ENCODE assay signal across 8 mouse cellular contexts in genomic region chr13:21790601-21791283, GRCm38 (mm10). TPM values are rescaled to one million over a fixed set of nuclear protein-coding genes. Genes with fewer than 3 reads are reported as not detected.
DNase-seq lines count a peak whose midpoint lies in the region; ATAC-seq lines count a peak whose summit lies in the region.

No protein-coding gene starts in this region.

- peak overlapping the region; percentile 42 for H3K4me3 ChIP-seq in heart, embryonic 13.5 days
- H3K4me3 ChIP-seq in hindbrain, embryonic 12.5 days: no peak overlapping the region
- H3K4me3 ChIP-seq in midbrain, embryonic 13.5 days (replicated peaks): no peak overlapping the region

- peaks cover 25% of the 10 kb centered on the region for H3K4me1 ChIP-seq in heart, embryonic 13.5 days
- peaks cover 15% of the 10 kb centered on the region for H3K4me1 ChIP-seq in hindbrain, embryonic 12.5 days
- peaks cover 23% of the 10 kb centered on the region for H3K4me1 ChIP-seq in midbrain, embryonic 13.5 days (replicated peaks)

- WGBS in heart, embryonic 13.5 days: 6% methylated on average over 18 of the region's 18 CpGs
- WGBS in hindbrain, embryonic 12.5 days: 6% methylated on average over 18 of the region's 18 CpGs
- WGBS in midbrain, embryonic 13.5 days: 7% methylated on average over 18 of the region's 18 CpGs

- peak overlapping the region; percentile 42; the same call in 1 of the 2 replicates for H3K27ac ChIP-seq in heart, embryonic 13.5 days (replicated peaks)
- no peak overlapping the region for H3K27ac ChIP-seq in hindbrain, embryonic 12.5 days
- no peak overlapping the region for H3K27ac ChIP-seq in midbrain, embryonic 13.5 days

- peak overlapping the region; percentile 72 for H3K4me2 ChIP-seq in heart, embryonic 13.5 days
- H3K4me2 ChIP-seq in hindbrain, embryonic 12.5 days (replicated peaks): peak overlapping the region; percentile 35
- peak overlapping the region; percentile 33 for H3K4me2 ChIP-seq in midbrain, embryonic 13.5 days (replicated peaks)

- no peaks in the 10 kb centered on the region for H3K27me3 ChIP-seq in heart, embryonic 13.5 days (replicated peaks)
- H3K27me3 ChIP-seq in hindbrain, embryonic 12.5 days: 0 out of 2 replicates have a peak, but pooled peaks cover 4% of the 10 kb centered on the region
- no peaks in the 10 kb centered on the region for H3K27me3 ChIP-seq in midbrain, embryonic 13.5 days

- no peak for ATAC-seq in heart, embryonic 13.5 days (ENCODE audit: extremely low read depth, insufficient number of reproducible peaks, low FRiP score, low TSS enrichment)
- no peak for ATAC-seq in hindbrain, embryonic 12.5 days (ENCODE audit: low FRiP score)
- ATAC-seq in midbrain, embryonic 13.5 days: no peak
- no peak for ATAC-seq in activated CD4-positive, CD25-positive, alpha-beta regulatory T cell, adult 4 months

- H3K36me3 ChIP-seq in heart, embryonic 13.5 days: no peaks in the 10 kb centered on the region
- H3K36me3 ChIP-seq in hindbrain, embryonic 12.5 days: no peaks in the 10 kb centered on the region
- no peaks in the 10 kb centered on the region for H3K36me3 ChIP-seq in midbrain, embryonic 13.5 days

- H3K9ac ChIP-seq in heart, embryonic 13.5 days: peak overlapping the region; percentile 82
- 0 out of 2 replicates have a peak overlapping the region, but pooled peaks have one; percentile 35 for H3K9ac ChIP-seq in hindbrain, embryonic 12.5 days
- H3K9ac ChIP-seq in midbrain, embryonic 13.5 days (replicated peaks): peak overlapping the region; percentile 50; the same call in 1 of the 2 replicates

- H3K9me3 ChIP-seq in heart, embryonic 13.5 days: no peaks in the 10 kb centered on the region
- no peaks in the 10 kb centered on the region for H3K9me3 ChIP-seq in hindbrain, embryonic 12.5 days (replicated peaks)
- H3K9me3 ChIP-seq in midbrain, embryonic 13.5 days: no peaks in the 10 kb centered on the region

- no peak for DNase-seq in heart, adult 18-20 months
- DNase-seq in R1 (ENCODE audit: low read depth, low spot score): peak; percentile 93
- no peak for DNase-seq in urinary bladder, postnatal 14 days (ENCODE audit: low spot score)
- DNase-seq in lung, postnatal 25 days (ENCODE audit: low spot score): no peak

RNA-seq across cellular contexts. Expression of gene Hist1h2bp, which starts 3.5 kb away (rescaled TPM):
- 0.37 and 0.49 TPM in 2 replicates for polyA plus RNA-seq in heart, embryonic 13.5 days (2015; fragmentation: Nextera tagmentation; extraction: Ambion mirVana)
- total RNA-seq in heart, adult 18-20 months (2021): 1 to 10 TPM; 3.3 to 4.2 TPM
- polyA plus RNA-seq in hindbrain, embryonic 12.5 days (2016; fragmentation: Nextera tagmentation; extraction: Ambion mirVana): 1.9 and 2.4 TPM in 2 replicates
- 0.66 and 1.7 TPM in 2 replicates for polyA plus RNA-seq in midbrain, embryonic 13.5 days (2015; fragmentation: Nextera tagmentation; extraction: Ambion mirVana)
- not detected for polyA plus RNA-seq in activated CD4-positive, CD25-positive, alpha-beta regulatory T cell, adult 4 months (2017; shearing (Covaris generic))

RNA-seq across cellular contexts. Expression of gene Hist1h2an, which starts 3.7 kb away (rescaled TPM):
- 1.2 and 6.6 TPM in 2 replicates for polyA plus RNA-seq in heart, embryonic 13.5 days (2015; fragmentation: Nextera tagmentation; extraction: Ambion mirVana)
- total RNA-seq in heart, adult 18-20 months (2021): 1 to 10 TPM; 1.0 to 5.3 TPM
- polyA plus RNA-seq in hindbrain, embryonic 12.5 days (2016; fragmentation: Nextera tagmentation; extraction: Ambion mirVana): 5.2 TPM in 1 of 2 replicates, not detected in the other
- 8.5 TPM in 1 of 2 replicates, not detected in the other for polyA plus RNA-seq in midbrain, embryonic 13.5 days (2015; fragmentation: Nextera tagmentation; extraction: Ambion mirVana)
- 10 to 100 TPM in 1 of 2 experiments, 1 to 10 TPM in 1; 2.0 to 11.5 TPM for polyA plus RNA-seq in activated CD4-positive, CD25-positive, alpha-beta regulatory T cell, adult 4 months (2017; shearing (Covaris generic))

RNA-seq across cellular contexts. Expression of gene Hist1h3i, which starts 7.6 kb away (rescaled TPM):
- polyA plus RNA-seq in heart, embryonic 13.5 days (2015; fragmentation: Nextera tagmentation; extraction: Ambion mirVana): 63.6 and 66.6 TPM in 2 replicates
- 10 to 100 TPM; 10.2 to 11.2 TPM for total RNA-seq in heart, adult 18-20 months (2021)
- polyA plus RNA-seq in hindbrain, embryonic 12.5 days (2016; fragmentation: Nextera tagmentation; extraction: Ambion mirVana): 87.0 and 110 TPM in 2 replicates
- polyA plus RNA-seq in midbrain, embryonic 13.5 days (2015; fragmentation: Nextera tagmentation; extraction: Ambion mirVana): 79.2 and 91.2 TPM in 2 replicates
- polyA plus RNA-seq in activated CD4-positive, CD25-positive, alpha-beta regulatory T cell, adult 4 months (2017; shearing (Covaris generic)): 1 to 10 TPM in 1 of 2 experiments, not detected in 1; 3.8 TPM

RNA-seq across cellular contexts. Expression of gene Hist1h1b, which starts 10.3 kb away (rescaled TPM):
- polyA plus RNA-seq in heart, embryonic 13.5 days (2015; fragmentation: Nextera tagmentation; extraction: Ambion mirVana): 13.1 and 13.2 TPM in 2 replicates
- 1 to 10 TPM; 3.5 to 4.0 TPM for total RNA-seq in heart, adult 18-20 months (2021)
- polyA plus RNA-seq in hindbrain, embryonic 12.5 days (2016; fragmentation: Nextera tagmentation; extraction: Ambion mirVana): 23.2 and 23.6 TPM in 2 replicates
- 11.8 and 15.6 TPM in 2 replicates for polyA plus RNA-seq in midbrain, embryonic 13.5 days (2015; fragmentation: Nextera tagmentation; extraction: Ambion mirVana)
- polyA plus RNA-seq in activated CD4-positive, CD25-positive, alpha-beta regulatory T cell, adult 4 months (2017; shearing (Covaris generic)): 10 to 100 TPM; 28.3 to 35.3 TPM

RNA-seq across cellular contexts. Expression of gene Hist1h2bq, which starts 19.3 kb away (rescaled TPM):
- 8.4 and 10.2 TPM in 2 replicates for polyA plus RNA-seq in heart, embryonic 13.5 days (2015; fragmentation: Nextera tagmentation; extraction: Ambion mirVana)
- 10 to 100 TPM; 27.9 to 31.1 TPM for total RNA-seq in heart, adult 18-20 months (2021)
- polyA plus RNA-seq in hindbrain, embryonic 12.5 days (2016; fragmentation: Nextera tagmentation; extraction: Ambion mirVana): 14.1 and 15.3 TPM in 2 replicates
- polyA plus RNA-seq in midbrain, embryonic 13.5 days (2015; fragmentation: Nextera tagmentation; extraction: Ambion mirVana): 11.1 and 13.1 TPM in 2 replicates
- 1 to 10 TPM; 4.2 to 9.2 TPM for polyA plus RNA-seq in activated CD4-positive, CD25-positive, alpha-beta regulatory T cell, adult 4 months (2017; shearing (Covaris generic))

Comparison
In these comparisons a context has a peak if more than half of its experiments do, and no peak if none do; other contexts are left out.
1. RNA of gene Hist1h3i, which starts 7.6 kb away (polyA plus RNA-seq): 87.0 to 110 TPM in hindbrain, embryonic 12.5 days, 79.2 to 91.2 TPM in midbrain, embryonic 13.5 days and 63.6 to 66.6 TPM in heart, embryonic 13.5 days; 3.8 TPM in activated CD4-positive, CD25-positive, alpha-beta regulatory T cell, adult 4 months; every median in the first group is over 10 times any median in the second.
2. Peak in every context shown above with its lines, with median percentiles within 50 percentile points of each other: H3K4me2 ChIP-seq and H3K9ac ChIP-seq.